Mouse (Mus musculus) hindbrain, embryonic 11.5 days (tissue): ENCODE results near the gene Gm614. TPM values are rescaled to one million over a fixed set of nuclear protein-coding genes. Genes with fewer than 3 reads are reported as not detected.

Source experiments
- ATAC-seq: fragments of 200-750 bp; cut with Nextera tagmentation; 2 replicates; pipeline ENCODE4 v1.8.0; 2017; ENCODE audit warnings: mild to moderate bottlenecking, moderate TSS enrichment, moderate library complexity; ENCODE audit not compliant: low FRiP score
- DNase-seq: peaks from one replicate; pipeline ENCODE4 v3.0.0-alpha.2; 2015; ENCODE audit warnings: low spot score
- H3K27ac ChIP-seq: fragments of 300-500 bp; sonication (generic); 2 replicates; pipeline ENCODE4 v1.5.1; 2014; ENCODE audit warnings: mild to moderate bottlenecking, low read depth, low read length
- H3K27me3 ChIP-seq: fragments of 300-500 bp; sonication (generic); 2 replicates; pipeline ENCODE4 v1.6.1; 2014; ENCODE audit warnings: mild to moderate bottlenecking, low read length, moderate library complexity, mixed read lengths; ENCODE audit not compliant: control insufficient read depth, insufficient read depth
- H3K36me3 ChIP-seq: fragments of 300-500 bp; sonication (generic); 2 replicates; pipeline ENCODE4 v1.6.1; 2014; ENCODE audit warnings: mild to moderate bottlenecking, low read length, moderate library complexity, mixed read lengths; ENCODE audit not compliant: control insufficient read depth, insufficient read depth
- H3K4me1 ChIP-seq: fragments of 300-500 bp; sonication (generic); replicated peaks from 2 replicates; pipeline ENCODE4 v1.6.1; 2014; ENCODE audit warnings: low read length, mixed read lengths; ENCODE audit not compliant: control insufficient read depth, insufficient read depth
- H3K4me2 ChIP-seq: fragments of 300-500 bp; sonication (generic); replicated peaks from 2 replicates; pipeline ENCODE4 v1.6.1; 2014; ENCODE audit warnings: mild to moderate bottlenecking, low read depth, low read length
- H3K4me3 ChIP-seq: fragments of 300-500 bp; sonication (generic); 2 replicates; pipeline ENCODE4 v1.5.1; 2014; ENCODE audit warnings: low read depth, low read length
- H3K9ac ChIP-seq: fragments of 300-500 bp; sonication (generic); 2 replicates; pipeline ENCODE4 v1.6.1; 2014; ENCODE audit warnings: low read depth, low read length
- H3K9me3 ChIP-seq: fragments of 300-500 bp; sonication (generic); 2 replicates; pipeline ENCODE4 v1.6.1; 2016; ENCODE audit warnings: low read length; ENCODE audit not compliant: control insufficient read depth
- WGBS: fragments of 180-500 bp; shearing (Covaris S2); extraction: QIAGEN DNeasy Blood & Tissue Kit; methylation state at CpG from one replicate; pipeline ENCODE4 v1.1.7; 2014; 5-methylcytosine and 5-hydroxymethylcytosine counted together
- polyA plus RNA-seq: library from polyadenylated mRNA; unstranded; fragments of >200 nt; fragmentation: Nextera tagmentation; extraction: Ambion mirVana; gene quantifications from 2 replicates; pipeline ENCODE4 v1.2.1, GENCODE M21; 2014

Gm614 gene
- polyA plus RNA-seq, 1 experiment from 2014 or later, result not detected

DNA sequence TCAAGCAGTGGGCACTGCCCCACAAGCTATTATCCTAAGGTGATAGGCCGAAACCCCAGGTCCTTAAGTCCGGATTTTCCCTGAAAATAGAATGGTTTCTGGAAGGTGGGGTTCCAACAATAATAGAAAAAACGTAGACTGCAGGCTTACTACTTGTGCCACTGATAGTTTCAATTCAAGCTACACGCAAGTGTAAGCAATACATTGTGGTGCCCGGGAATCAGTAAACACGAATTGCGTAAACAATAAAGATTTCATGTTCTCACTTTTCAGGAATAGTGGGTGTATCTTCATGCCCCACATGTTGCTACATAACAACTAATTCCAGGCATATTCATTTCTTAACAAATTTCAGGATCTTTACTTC is 41.0 kb downstream of the Gm614 start:
- peaks cover 4% of the 10 kb centered on the region; the same call in 1 of the 2 replicates for H3K27me3 ChIP-seq
- DNase-seq, result no peak
- ATAC-seq, result no peak
- H3K4me1 ChIP-seq, result no peaks in the 10 kb centered on the region
- no peak overlapping the region for H3K27ac ChIP-seq
- no peaks in the 10 kb centered on the region for H3K9me3 ChIP-seq
- H3K36me3 ChIP-seq, result no peaks in the 10 kb centered on the region
- 0 out of 2 replicates have a peak overlapping the region, but pooled peaks have one; percentile 15 for H3K9ac ChIP-seq
- H3K4me2 ChIP-seq, result peak overlapping the region; percentile 29; the same call in 1 of the 2 replicates
- peak overlapping the region; percentile 22; the same call in 1 of the 2 replicates for H3K4me3 ChIP-seq
- 33% methylated on average over 7 of the region's 7 CpGs for WGBS

DNA sequence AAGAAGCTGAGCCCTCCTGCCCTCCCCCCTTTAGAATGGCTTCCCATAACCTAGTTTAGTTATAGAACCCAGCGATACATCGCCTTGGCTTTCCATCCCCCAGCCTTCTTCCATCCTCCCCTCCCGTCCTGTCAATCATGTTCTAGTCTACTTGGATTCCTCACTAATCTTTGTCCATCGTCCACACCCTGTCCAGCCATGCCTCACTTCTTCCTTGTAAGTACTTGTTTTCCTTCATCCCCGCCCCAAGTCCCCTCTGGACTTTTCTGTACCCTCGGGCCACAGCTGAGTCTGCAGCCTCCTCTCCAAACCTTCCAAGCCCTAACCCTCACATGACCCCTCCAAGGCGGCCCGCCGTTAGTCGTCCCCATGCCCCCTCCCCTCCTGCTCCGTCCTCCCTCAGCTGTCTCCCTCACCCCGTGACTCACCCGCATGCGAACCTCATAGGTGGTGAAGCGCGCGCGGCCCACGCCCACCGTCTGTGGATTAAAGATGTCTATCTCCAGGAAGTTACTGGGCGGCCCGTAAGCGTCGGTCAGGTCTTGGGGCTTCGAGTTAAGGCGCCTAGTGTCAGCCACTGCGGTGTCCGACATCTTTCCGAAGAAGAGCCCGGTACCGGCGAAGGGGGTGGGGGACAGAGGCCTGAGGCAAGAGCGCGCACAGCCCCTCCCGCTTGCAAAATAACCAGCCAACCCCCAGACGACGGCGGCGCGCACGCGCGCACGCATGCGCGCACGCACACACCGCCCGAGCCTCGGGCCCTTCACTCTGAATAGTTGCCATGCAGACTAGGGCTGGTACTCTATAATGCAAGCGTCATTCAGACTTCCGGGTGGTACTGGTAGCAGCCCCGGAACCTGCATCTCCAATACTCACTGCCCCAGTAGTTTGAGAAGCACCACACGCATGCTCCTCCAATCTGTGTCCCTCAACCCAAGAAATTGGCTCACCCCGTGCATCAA is 41.7 kb downstream of the Gm614 start, which contains the start of gene Snx12:
TSS of gene Snx12 (minus strand) at position 730 of the 962 bp plus-strand sequence.
- Histone ChIP-seq H3K9ac (peak within 1 kb of the TSS; percentile 58), H3K4me1 (no peaks in the 10 kb centered on the region), H3K27me3 (peaks cover 2% of the 10 kb centered on the region; the same call in 1 of the 2 replicates), H3K4me2 (peak within 1 kb of the TSS; percentile 50), H3K36me3 (no peaks in the 10 kb centered on the region), H3K4me3 (peak within 1 kb of the TSS; percentile 52), H3K9me3 (no peaks in the 10 kb centered on the region), H3K27ac (peak within 1 kb of the TSS; percentile 71)
- 14% methylated on average over 53 of the region's 55 CpGs for WGBS
- DNase-seq, result peak; percentile 88
- ATAC-seq, result peak; percentile 98

Other genes starting within 250 kb of the Gm614 start
- gene Tex11, start 204.3 kb downstream of the Gm614 start, polyA plus RNA-seq, result 0.07 and 0.19 TPM in 2 replicates
- gene Slc7a3, start 178.0 kb downstream of the Gm614 start, polyA plus RNA-seq, result 0.29 and 0.65 TPM in 2 replicates
- gene Snx12, start 41.4 kb downstream of the Gm614 start, polyA plus RNA-seq, result 63.6 and 65.5 TPM in 2 replicates
- gene Foxo4, start 9.5 kb downstream of the Gm614 start, polyA plus RNA-seq, result 2.2 and 3.6 TPM in 2 replicates
- gene Il2rg, start 4.3 kb upstream of the Gm614 start, polyA plus RNA-seq, result 3.6 TPM in 2 replicates
- not detected in 2 replicates for gene Gm20489, start 5.0 kb upstream of the Gm614 start, polyA plus RNA-seq
- gene Med12, start 10.0 kb upstream of the Gm614 start, polyA plus RNA-seq, result 39.0 and 44.3 TPM in 2 replicates
- 24.5 and 29.1 TPM in 2 replicates for gene Nlgn3, start 35.2 kb upstream of the Gm614 start, polyA plus RNA-seq
- 0.29 and 0.62 TPM in 2 replicates for gene Gjb1, start 112.4 kb upstream of the Gm614 start, polyA plus RNA-seq
- gene Zmym3, start 156.9 kb upstream of the Gm614 start, polyA plus RNA-seq, result 20.1 and 24.2 TPM in 2 replicates
- 550 and 663 TPM in 2 replicates for gene Nono, start 165.3 kb upstream of the Gm614 start, polyA plus RNA-seq
- 2.8 and 3.9 TPM in 2 replicates for gene Itgb1bp2, start 185.1 kb upstream of the Gm614 start, polyA plus RNA-seq